Mouse (Mus musculus) liver, embryonic 16.5 days (tissue): ENCODE data around the gene Ano5. TPM values are rescaled to one million over a fixed set of nuclear protein-coding genes. Genes with fewer than 3 reads are reported as not detected.

Experiments
- polyA plus RNA-seq: library from polyadenylated mRNA; unstranded; fragments of >200 nt; fragmentation: Nextera tagmentation; extraction: Ambion mirVana; gene quantifications from 2 replicates; pipeline ENCODE4 v1.2.1, GENCODE M21; 2015

Gene Ano5
- polyA plus RNA-seq, 1 experiment from 2014 or later: not detected

Other genes with a start within 250 kb of the Ano5 start
- gene Slc17a6, start 111.0 kb downstream of the Ano5 start, polyA plus RNA-seq: not detected in 2 replicates